Mouse (Mus musculus) left cerebral cortex, postnatal 14 days (tissue): Measurements from ENCODE around the gene Bank1. TPM values are rescaled to one million over a fixed set of nuclear protein-coding genes. Genes with fewer than 3 reads are reported as not detected.
A peak's percentile ranks its signal among the peaks of the same experiment; 100 is the strongest.
"Not testable (repeated sequence)": the region's sequence is repeated elsewhere in the genome, so short reads cannot be mapped to it uniquely, and the experiment has no call there.

Source experiments
- DNase-seq, 2 experiments: peaks; one replicate each; pipeline ENCODE4 v3.0.0; 2021 to 2022; ENCODE audit warnings: low spot score in 2 of 2, mixed read lengths in 1 of 2
- intact Hi-C: fragments of 180-260 bp; cut with DNase I; formaldehyde crosslinking; loops from one replicate; pipeline ENCODE4 v1.15.1; 2025
- long read RNA-seq, 2 experiments: library from polyadenylated mRNA; stranded (forward); transcript quantifications; one replicate each; pipeline ENCODE4 v2.0.0; 2021
- total RNA-seq, 2 experiments: library from RNA; stranded (reverse); gene quantifications; 2 replicates each; pipeline ENCODE4 v1.2.3; 2021

Bank1 gene
- total RNA-seq, result 1 to 10 TPM in 1 of 2 experiments, under 1 TPM in 1; 0.77 to 1.1 TPM
- long read RNA-seq, experiment 1, result 0 reads
- long read RNA-seq, experiment 2, result 0 reads

DNA sequence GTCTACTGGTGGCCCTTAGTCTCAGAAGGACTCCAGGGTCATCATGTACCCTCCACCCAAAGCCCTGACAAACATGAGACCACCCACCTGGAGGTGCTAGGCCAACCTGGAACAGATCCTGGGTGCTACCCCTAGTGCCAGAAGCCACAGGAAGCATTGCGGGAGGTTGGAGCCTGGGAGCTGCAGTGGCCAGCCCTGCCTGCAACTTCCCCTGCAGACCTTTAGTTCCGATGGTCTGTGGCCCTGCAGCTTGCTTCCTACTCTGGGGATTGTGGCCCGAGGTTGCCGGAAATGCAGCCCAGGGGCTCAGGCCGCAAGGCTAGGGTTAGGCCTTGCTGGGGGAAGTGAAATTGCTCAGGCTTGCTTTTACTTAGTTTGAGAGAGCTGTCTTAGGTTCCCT, at the start of gene Bank1:
TSS of gene Bank1 (minus strand) at position 284 of the 400 bp plus-strand sequence.
- DNase-seq, result peak; percentile 14 to 37
- intact Hi-C loops, result no loop called here

DNA sequence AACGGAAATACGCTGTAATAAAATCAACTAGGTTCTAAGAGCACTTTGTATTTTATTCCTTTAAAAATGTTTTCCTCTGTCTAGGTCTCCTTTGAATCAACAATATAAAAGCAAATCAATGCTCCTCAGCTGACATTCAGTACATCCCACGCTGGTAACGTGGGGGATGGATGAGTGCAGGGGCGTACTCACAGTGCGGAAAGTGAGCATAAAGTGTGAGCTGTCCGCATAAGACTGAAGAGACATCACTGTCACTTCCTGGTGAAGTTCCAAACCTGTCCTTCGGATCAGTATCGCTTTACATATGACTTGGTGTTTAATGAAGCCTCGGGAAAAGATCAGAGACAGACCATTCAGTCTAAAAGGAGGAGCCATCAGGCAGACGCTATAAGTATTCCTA, 44.0 kb upstream of the Bank1 start:
- intact Hi-C loops, result no loop called here
- peak; percentile 11 to 17 for DNase-seq

DNA sequence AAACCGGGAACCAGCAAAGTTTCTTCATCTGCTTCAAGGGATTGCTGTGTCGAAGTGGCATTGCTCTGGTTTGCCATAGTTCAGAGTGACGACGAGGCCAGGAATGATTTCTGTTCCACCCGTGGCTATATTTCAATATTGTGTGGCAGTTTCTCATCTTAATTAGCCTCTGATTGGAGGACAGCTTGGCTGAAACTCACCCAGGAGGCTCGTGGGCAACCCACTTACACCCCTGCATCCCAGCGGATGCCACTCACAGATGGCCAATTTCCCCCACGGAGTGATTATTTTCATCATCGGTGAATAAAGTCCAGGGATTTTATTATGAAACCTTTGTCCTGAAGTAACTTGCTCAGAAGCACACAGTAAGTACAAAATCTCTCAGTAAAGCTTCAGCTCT, 43.6 kb upstream of the Bank1 start:
- intact Hi-C loops, result no loop called here
- no peak for DNase-seq

DNA sequence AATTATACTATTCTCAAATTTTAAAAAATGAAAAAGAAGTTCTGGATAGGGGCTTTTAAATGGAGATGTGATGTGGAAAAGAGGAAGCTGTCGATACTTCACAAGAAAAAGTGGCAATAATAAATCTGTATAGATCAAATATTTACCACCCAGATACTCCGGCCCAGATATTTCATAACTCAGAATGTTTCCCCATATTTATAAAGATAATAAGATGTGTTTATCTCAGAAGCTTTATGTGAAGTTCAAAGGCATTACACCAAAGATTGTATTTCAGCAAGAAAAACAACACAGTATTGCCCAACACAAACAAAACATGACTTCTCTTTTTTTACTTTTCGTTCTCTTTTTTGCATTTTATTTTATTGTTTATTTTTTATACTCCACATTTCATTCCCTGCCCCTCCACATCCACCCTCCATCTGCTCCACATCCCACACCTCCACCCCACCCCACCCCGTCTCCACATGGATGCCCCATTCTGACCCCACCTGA, 42.7 kb upstream of the Bank1 start:
- intact Hi-C loops, result no loop called here
- DNase-seq, result no peak

DNA sequence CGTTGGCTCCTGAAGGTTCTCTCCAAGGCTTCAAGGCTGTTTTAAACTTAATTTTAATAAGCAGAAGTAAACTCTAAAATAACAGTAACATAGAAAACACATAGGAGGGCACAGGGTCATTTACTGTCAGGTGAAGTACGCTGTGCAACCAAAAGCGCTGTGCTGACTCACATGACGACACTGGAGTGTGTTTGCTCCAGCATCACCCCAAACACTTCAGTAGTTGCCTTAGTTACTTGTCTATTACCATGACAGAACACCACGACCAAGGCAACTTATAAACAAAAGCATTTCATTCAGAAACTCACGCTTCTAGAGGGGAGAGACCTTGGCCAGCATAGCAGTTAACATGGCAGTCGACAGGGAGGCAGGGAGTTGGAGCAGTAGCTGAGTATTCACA, 23.8 kb upstream of the Bank1 start:
- DNase-seq, result no peak
- intact Hi-C loops, result no loop called here

DNA sequence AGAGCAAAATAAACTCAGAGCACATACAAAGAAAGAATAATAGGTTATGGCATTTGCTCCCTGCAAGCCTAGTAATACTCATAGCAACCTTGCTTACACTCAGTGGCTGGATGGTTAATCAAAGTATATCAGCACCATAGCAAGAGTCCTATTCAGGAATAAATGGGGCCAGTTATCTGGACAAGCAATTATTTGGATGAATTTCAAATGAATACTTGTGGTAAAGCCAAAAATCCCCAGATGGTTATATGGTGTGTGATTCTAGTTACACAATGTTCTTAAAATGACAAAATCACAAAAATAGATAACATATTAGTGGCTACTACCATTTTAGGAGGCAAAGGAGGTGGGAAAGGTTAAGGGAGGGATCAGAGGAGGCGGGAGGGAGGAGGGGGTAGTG, 22.7 kb upstream of the Bank1 start:
- no peak for DNase-seq
- intact Hi-C loops, result no loop called here

DNA sequence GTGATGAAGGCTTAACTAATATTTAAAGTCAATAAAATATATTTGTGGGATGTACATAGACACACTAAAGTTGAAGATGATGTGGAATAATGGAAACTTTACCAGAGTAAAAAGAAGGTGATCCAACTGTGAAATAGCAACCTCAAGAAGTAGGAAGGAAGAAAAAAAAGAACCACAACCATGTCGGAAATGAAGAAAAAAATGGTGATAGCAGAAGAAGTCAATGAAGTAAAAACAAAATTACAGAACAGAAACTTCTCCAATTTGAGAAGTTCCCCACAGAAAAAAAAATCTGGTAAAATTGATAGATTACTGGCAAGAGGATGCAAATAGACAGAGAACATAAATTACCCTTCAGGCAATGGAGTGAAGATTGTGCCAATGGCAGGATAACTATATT, 21.4 kb upstream of the Bank1 start:
- intact Hi-C loops, result no loop called here
- no peak for DNase-seq

DNA sequence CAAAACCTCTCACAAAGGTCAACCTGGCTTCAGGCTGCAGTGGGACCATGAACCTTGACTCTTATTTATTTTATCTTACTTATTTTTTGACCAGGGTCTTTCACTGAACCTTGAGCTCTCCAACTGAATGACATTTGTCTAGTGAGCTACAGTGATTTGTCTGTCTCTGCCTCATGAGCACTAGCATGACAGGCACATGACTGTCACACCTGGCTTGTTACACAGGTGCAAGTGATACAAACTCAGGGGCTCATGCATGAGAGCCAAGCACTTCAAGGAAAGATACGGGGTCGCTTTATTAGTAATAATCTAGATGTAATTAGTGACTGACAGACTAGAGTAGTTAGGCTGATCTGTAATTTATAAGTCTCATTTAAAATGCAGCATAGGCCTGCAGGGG, 16.0 kb upstream of the Bank1 start:
- DNase-seq, result no peak
- intact Hi-C loops, result no loop called here

DNA sequence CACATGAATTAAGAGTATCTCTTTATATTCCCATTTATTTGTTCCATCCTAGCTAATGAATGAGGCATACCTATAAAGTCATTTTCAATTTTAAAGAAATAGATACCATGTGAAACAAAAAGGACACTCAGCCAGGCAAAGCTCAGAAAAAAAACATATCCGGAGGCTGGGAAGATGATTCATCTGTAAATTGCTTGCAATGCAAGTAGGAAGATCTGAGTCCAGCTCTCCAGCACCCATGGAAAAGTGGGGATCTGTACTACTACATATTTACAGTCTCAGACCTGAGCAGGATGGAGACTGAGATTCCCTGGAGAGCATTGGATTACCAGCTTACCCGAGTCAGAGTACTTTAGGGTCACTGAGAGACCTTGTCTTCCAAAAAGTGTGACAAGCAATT, 14.0 kb upstream of the Bank1 start:
- intact Hi-C loops, result no loop called here
- DNase-seq, result no peak

DNA sequence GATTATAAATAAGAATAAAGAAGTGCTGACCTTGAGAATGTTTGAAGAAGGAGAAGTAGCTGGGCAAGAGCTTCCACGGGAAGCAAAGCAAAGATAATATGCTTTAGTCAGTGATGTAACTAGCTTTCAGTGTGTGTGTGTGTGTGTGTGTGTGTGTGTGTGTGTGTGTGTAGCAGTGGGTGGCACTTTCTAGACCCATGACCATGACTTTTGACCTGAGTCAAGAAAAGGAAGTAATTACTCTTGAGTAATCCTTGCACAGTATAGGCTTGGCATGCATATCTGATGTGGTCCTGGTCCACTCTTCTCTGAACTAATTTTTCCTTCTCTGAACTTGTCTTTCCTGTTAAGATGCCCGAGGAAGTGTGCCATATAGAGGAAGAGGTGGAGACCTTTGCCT, 5.3 kb upstream of the Bank1 start:
- no peak for DNase-seq
- intact Hi-C loops, result no loop called here

DNA sequence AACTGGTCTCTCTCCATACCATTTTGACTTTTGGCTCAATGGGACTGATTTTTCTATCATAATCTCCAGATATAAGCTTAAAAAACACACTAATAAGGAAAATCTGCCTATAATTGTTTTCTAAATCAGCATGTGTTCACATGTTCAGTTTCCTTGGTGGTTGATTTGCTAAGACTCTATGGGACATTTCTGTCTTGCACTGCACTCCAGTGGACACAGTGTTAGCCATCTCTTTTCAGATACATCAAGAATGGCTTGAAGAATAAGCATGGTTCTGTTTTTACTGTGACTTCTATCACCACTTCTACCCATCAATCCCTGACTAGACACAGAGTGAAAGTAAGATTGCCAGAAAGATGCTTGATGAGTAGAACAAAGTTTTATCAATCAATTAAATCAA, 4.2 kb upstream of the Bank1 start:
- intact Hi-C loops, result no loop called here
- DNase-seq, result no peak

DNA sequence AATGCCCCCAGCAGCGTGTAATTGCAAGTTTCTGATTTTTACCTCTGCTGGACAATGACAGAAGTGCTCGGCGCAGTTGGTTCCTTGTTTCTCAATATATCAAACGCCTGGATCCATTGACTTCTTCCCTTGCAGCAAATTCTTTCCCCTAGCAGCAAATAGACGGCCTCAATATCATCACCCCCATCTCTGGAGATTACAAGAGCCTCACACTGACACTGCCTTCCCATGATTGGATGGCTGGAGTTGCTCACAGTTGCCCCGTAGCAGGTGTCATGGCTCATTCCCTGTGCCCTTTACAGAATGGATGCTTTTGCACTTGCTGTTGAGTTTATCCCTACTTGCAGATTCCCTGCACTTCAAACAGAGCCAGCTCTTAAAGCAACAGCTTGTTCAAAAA, 3.3 kb upstream of the Bank1 start:
- intact Hi-C loops, result no loop called here

DNA sequence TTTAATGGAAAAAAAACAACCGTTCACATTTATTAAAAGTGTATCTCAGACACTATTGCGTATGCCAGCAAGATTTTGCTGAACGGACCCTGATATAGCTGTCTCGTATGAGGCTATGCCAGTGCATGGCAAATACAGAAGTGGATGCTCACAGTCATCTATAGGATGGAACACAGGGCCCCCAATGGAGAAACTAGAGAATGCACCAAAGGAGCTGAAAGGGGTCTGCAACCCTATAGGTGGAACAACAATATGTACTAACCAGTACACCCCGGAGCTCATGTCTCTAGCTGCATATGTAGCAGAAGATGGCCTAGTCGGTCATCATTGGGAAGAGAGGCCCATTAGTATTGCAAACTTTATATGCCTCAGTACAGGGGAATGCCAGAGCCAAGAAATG, 1.1 kb downstream of the Bank1 start:
- intact Hi-C loops, DNase-seq: not testable (repeated sequence)

More for the DNA sequence above, 3.3 kb upstream of the Bank1 start:
- no peak for DNase-seq

DNA sequence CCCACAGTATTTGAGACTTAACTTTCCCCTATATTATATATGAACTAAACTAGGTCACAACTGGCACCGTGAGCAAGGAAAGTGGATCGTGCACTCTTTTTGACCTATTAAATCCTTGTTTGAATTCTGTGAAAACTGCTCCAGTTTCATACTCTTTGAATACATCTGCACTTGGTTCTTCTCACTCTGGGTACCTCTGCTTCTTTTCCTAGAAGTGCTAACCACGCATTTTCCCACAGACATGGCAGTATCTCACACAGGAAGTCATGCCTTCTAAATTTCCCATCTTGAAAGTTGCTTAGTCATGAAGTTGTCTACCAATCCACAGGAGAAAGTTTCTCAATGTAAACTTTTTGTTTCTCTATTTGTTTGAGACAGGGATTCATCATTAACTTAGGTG, 3.9 kb downstream of the Bank1 start:
- no peak for DNase-seq
- intact Hi-C loops, result no loop called here

DNA sequence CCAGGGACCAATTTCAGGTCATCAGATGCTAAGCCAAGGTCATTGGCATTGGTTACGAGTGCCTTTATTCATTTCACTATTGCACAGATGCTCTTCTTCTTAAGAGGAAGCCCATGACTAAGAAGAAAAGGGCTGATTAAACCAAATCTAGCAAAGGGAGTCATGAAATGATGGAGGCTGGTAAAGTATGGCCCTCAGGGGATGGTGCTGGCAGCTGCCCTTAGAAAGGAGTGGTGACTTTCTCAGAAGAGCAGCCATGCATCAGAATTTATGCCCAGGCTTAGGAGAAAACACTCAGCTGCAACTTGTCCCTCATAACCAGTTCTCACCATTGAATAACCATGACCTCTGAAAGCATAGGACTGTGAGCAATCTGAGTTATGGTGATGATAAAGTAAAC, 17.4 kb downstream of the Bank1 start:
- no peak for DNase-seq
- intact Hi-C loops, result no loop called here

DNA sequence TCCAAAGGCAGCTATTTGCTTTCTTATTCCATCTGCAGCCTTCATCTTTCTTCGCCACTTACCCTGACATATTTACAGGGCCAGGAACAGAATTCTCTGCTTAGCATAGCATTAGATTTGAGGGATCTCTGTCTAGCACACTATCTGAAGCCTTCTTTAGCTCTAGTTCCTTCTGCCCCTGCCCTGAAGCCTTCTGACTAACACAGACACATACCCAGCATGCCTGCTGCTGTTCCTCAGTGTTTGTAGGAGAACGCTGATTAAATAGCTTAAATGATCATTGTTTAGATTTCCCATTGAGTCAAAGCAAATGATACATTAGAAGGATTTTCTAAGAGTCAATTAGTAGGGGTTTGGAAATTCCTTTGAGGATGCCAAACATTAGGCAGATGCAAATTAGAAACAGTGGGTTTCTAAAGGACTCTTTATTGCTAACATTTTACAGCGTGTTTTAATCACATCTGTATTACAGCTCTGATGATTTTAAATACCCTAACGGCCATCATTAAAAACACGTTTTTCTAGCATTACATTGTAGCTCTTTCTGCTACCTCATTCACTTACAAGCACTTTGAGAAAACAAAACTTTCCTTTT, 19.2 kb downstream of the Bank1 start:
- intact Hi-C loops, result no loop called here
- no peak for DNase-seq

DNA sequence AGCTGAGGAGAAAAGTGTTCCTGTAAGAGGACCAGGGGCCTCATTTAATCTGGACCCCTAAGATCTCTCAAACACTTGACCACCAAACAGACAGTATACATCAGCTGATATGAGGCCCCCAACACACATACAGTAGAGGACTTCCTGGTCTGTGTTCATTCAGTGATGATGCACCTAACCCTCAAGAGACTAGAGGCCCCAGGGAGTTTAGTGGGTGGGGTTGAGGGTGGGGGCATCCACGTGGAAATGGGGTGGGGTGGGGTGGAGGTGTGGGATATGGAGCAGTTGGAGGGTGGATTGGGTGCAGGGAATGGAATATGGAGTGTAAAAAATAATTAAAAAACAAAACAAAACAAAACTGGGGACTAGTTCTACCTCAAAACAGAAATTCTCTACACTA, 23.3 kb downstream of the Bank1 start:
- DNase-seq, result no peak
- intact Hi-C loops, result no loop called here

DNA sequence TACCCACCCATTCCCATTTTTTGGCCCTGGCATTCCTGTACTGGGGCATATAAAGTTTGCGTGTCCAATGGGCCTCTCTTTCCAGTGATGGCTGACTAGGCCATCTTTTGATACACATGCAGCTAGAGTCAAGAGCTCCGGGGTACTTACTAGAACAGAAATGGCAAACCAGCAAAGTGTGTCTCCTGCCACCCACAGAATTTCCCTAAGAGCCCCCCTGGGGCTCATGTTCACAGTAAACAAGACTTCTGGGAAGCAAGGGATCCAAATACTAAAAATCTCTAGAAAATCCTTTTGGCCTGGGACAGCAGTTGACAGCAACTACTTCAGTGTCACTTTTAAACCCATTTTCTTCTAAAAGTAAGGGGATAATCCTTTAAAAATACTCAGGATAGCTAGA, 25.1 kb downstream of the Bank1 start:
- intact Hi-C loops, DNase-seq: not testable (repeated sequence)

DNA sequence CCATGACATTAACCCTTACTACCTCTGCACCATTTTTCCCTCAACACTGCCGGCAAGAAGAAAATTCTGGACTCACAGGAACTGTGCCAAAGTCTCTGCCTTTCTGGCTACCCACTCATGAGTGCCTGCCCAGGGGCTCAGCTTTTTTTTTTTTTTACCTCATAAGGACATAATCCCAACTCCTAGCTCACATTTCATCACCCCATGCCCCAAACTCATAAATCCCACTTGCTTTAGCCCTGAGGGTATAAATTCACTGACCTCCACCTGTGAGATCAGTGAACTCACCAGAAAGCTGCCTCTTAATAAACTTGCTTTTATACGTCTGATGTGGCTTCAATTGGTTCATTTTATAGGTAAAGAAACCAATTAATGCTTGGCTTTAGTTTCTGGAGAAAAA, 28.5 kb downstream of the Bank1 start:
- intact Hi-C loops, result no loop called here
- no peak for DNase-seq

DNA sequence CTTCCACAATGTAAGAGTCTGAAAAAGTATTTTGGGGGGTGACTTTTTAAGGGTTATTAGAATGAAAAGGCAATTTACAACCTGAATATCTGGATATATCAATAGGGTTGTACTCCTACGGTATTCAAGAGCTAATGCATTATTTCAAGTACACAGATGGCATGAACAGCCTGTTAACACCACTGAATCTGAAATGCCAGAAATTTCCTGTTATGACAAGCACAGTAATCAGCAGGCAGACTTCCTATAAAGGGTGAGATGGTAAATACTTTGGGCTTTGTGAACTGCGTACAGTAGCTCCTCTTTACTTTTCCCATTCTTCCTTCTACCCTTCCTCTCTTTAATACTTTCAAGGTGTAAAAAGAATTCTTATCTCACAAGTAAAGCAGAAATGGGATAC, 30.6 kb downstream of the Bank1 start:
- intact Hi-C loops, result no loop called here
- DNase-seq, result no peak

DNA sequence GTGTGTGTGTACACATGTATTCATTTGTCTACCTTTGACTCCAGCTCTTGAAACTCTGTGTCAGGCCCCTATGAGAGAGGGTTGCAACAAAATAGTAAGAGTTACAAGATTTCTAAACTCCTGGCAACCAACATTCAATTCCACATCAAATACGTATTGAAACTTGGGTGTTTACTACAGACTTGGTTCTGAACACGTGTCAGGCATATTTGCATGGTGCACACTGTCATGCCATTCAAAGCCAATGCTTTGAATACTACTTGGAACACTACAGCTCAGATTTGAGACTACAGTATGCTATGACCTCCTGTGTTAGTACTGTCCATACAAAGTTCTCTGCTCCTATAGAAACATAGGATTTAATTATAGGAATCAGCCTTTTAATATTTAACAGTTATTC, 38.0 kb downstream of the Bank1 start:
- intact Hi-C loops, result no loop called here
- DNase-seq, result no peak
